Mouse (Mus musculus) CH12.LX (cell line): ENCODE results near the gene Nt5c2. TPM values are rescaled to one million over a fixed set of nuclear protein-coding genes. Genes with fewer than 3 reads are reported as not detected.
A peak's percentile ranks its signal among the peaks of the same experiment; 100 is the strongest.

Experiments
- DNase-seq: peaks from one replicate; pipeline ENCODE4 v3.0.0-alpha.2; 2013; ENCODE audit errors: extremely low read depth
- H3K27ac ChIP-seq: 2 replicates; pipeline ENCODE4 v1.5.1; 2012; ENCODE audit warnings: low read depth, mild to moderate bottlenecking, control low read depth, moderate library complexity; ENCODE audit not compliant: insufficient read depth
- H3K27me3 ChIP-seq: replicated peaks from 2 replicates; pipeline ENCODE3; 2012; ENCODE audit warnings: inconsistent platforms
- H3K36me3 ChIP-seq, 2 experiments: replicated peaks in 1 of 2; 2 replicates each; pipeline versions ENCODE3 to v1.6.1; 2012; ENCODE audit warnings: inconsistent platforms in 1 of 2, low read length in 1 of 2, mild to moderate bottlenecking in 1 of 2, mixed read lengths in 1 of 2, moderate library complexity in 1 of 2; ENCODE audit not compliant: control insufficient read depth in 1 of 2, insufficient read depth in 1 of 2
- H3K4me1 ChIP-seq, 2 experiments: 2 replicates each; pipeline ENCODE4 v1.6.1; 2012; ENCODE audit warnings: inconsistent platforms in 1 of 2, moderate library complexity in 1 of 2; ENCODE audit not compliant: insufficient read depth in 2 of 2, control insufficient read depth in 1 of 2
- H3K4me2 ChIP-seq: 2 replicates; pipeline ENCODE4 v1.6.1; 2012; ENCODE audit warnings: low read depth, mild to moderate bottlenecking, control low read depth; ENCODE audit not compliant: poor library complexity, insufficient read depth, severe bottlenecking
- H3K4me3 ChIP-seq, 3 experiments: fragments of 150-350 bp in 1 of 3; sonication (generic) in 1 of 3; replicated peaks in 1 of 3; 2 replicates each; pipeline versions ENCODE3 to v1.5.1; 2011 to 2012; ENCODE audit warnings: low read depth in 2 of 3, low read length in 2 of 3, mild to moderate bottlenecking in 2 of 3, moderate library complexity in 2 of 3, control low read depth in 1 of 3, improper control_type of control experiment in 1 of 3, inconsistent platforms in 1 of 3, mixed read lengths in 1 of 3; ENCODE audit not compliant: poor library complexity in 1 of 3
- H3K79me2 ChIP-seq: replicated peaks from 2 replicates; pipeline ENCODE4 v1.6.1; 2012; ENCODE audit warnings: mild to moderate bottlenecking, moderate library complexity; ENCODE audit not compliant: control insufficient read depth, poor library complexity, insufficient read depth, severe bottlenecking; ENCODE audit errors: extremely low read depth
- H3K9ac ChIP-seq: 2 replicates; pipeline ENCODE4 v1.6.1; 2012; ENCODE audit warnings: low read depth, mild to moderate bottlenecking, control low read depth, moderate library complexity; ENCODE audit not compliant: insufficient read depth
- H3K9me3 ChIP-seq: replicated peaks from 2 replicates; pipeline ENCODE3; 2012; ENCODE audit warnings: low read length, inconsistent platforms, mixed read lengths
- BHLHE40 ChIP-seq: IDR thresholded peaks from 2 replicates; pipeline ENCODE4 v1.6.1; 2011; ENCODE audit warnings: mild to moderate bottlenecking, low read depth, low read length, improper control_type of control experiment
- CHD2 ChIP-seq: IDR thresholded peaks from 2 replicates; pipeline ENCODE4 v1.6.1; 2011; ENCODE audit warnings: low read length, improper control_type of control experiment
- CTCF ChIP-seq, 2 experiments: IDR thresholded peaks in 1 of 2; conservative IDR thresholded peaks in 1 of 2; 2 replicates each; pipeline ENCODE4 v1.5.1; 2011 to 2012; ENCODE audit warnings: low read depth in 2 of 2, low read length in 2 of 2, improper control_type of control experiment in 1 of 2, inconsistent platforms in 1 of 2, mild to moderate bottlenecking in 1 of 2, moderate library complexity in 1 of 2
- E2F4 ChIP-seq: IDR thresholded peaks from 2 replicates; pipeline ENCODE4 v1.6.1; 2011; ENCODE audit warnings: low read depth, low read length, improper control_type of control experiment; ENCODE audit not compliant: insufficient replicate concordance
- ELF1 ChIP-seq: IDR thresholded peaks from 2 replicates; pipeline ENCODE4 v1.6.1; 2014; ENCODE audit warnings: low read depth, mild to moderate bottlenecking, inconsistent platforms, low read length, improper control_type of control experiment
- EP300 ChIP-seq: IDR thresholded peaks from 2 replicates; pipeline ENCODE4 v1.6.1; 2011; ENCODE audit warnings: low read length, improper control_type of control experiment
- ETS1 ChIP-seq: conservative IDR thresholded peaks from 2 replicates; pipeline ENCODE4 v1.6.1; 2012; ENCODE audit warnings: low read depth, mild to moderate bottlenecking, inconsistent platforms, low read length, improper control_type of control experiment, moderate library complexity
- JUN ChIP-seq: IDR thresholded peaks from 2 replicates; pipeline ENCODE4 v1.6.1; 2011; ENCODE audit warnings: low read depth, mild to moderate bottlenecking, low read length, improper control_type of control experiment, moderate library complexity; ENCODE audit not compliant: insufficient read depth
- JUND ChIP-seq: conservative IDR thresholded peaks from 2 replicates; pipeline ENCODE4 v1.6.1; 2011; ENCODE audit warnings: low read depth, low read length, improper control_type of control experiment
- MAFK ChIP-seq: IDR thresholded peaks from 2 replicates; pipeline ENCODE4 v1.6.1; 2011; ENCODE audit warnings: low read length, improper control_type of control experiment; ENCODE audit not compliant: insufficient replicate concordance
- MXI1 ChIP-seq: IDR thresholded peaks from 2 replicates; pipeline ENCODE4 v1.6.1; 2011; ENCODE audit warnings: mild to moderate bottlenecking, low read depth, low read length, improper control_type of control experiment
- MYC ChIP-seq: IDR thresholded peaks from 2 replicates; pipeline ENCODE4 v1.6.1; 2011; ENCODE audit warnings: low read depth, mild to moderate bottlenecking, improper control_type of control experiment, low read length
- NELFE ChIP-seq: IDR thresholded peaks from 2 replicates; pipeline ENCODE4 v1.6.1; 2011; ENCODE audit warnings: low read depth, low read length, improper control_type of control experiment
- POLR2A ChIP-seq: IDR thresholded peaks from 2 replicates; pipeline ENCODE4 v1.6.1; 2011; ENCODE audit warnings: low read depth, mild to moderate bottlenecking, improper control_type of control experiment, low read length
- RAD21 ChIP-seq: IDR thresholded peaks from 2 replicates; pipeline ENCODE4 v1.6.1; 2011; ENCODE audit warnings: low read depth, mild to moderate bottlenecking, low read length, improper control_type of control experiment, moderate library complexity
- TBP ChIP-seq: conservative IDR thresholded peaks from 2 replicates; pipeline ENCODE4 v1.6.1; 2011; ENCODE audit warnings: low read depth, low read length, improper control_type of control experiment
- TCF12 ChIP-seq: IDR thresholded peaks from 2 replicates; pipeline ENCODE4 v1.6.1; 2014; ENCODE audit warnings: low read depth, mild to moderate bottlenecking, inconsistent platforms, low read length, improper control_type of control experiment
- ZC3H11A ChIP-seq: IDR thresholded peaks from 2 replicates; pipeline ENCODE4 v1.6.1; 2012; ENCODE audit warnings: low read depth, mild to moderate bottlenecking, inconsistent platforms, low read length, improper control_type of control experiment
- ZKSCAN1 ChIP-seq: IDR thresholded peaks from 2 replicates; pipeline ENCODE4 v1.6.1; 2012; ENCODE audit warnings: low read depth, inconsistent platforms, low read length, improper control_type of control experiment, borderline replicate concordance
- ZNF384 ChIP-seq: IDR thresholded peaks from 2 replicates; pipeline ENCODE4 v1.6.1; 2012; ENCODE audit warnings: low read depth, low read length, improper control_type of control experiment, inconsistent platforms
- dilution Hi-C: fragments of 300-500 bp; cut with MboI; formaldehyde crosslinking; loops from 2 replicates; pipeline ENCODE4 v1.14.3; 2020; ENCODE audit warnings: low sequenced_read_pairs; ENCODE audit not compliant: extremely low pct_unique_long_range_greater_than_20kb, extremely low pct_ligation_motif_present
- in situ Hi-C: fragments of 300-500 bp; cut with MboI; formaldehyde crosslinking; loops from 3 replicates; pipeline ENCODE4 v1.14.3; 2019; ENCODE audit warnings: low sequenced_read_pairs, low pct_ligation_motif_present, low pct_unique_long_range_greater_than_20kb, mixed read lengths
- polyA plus RNA-seq: library from polyadenylated mRNA; unstranded; fragments of >175 nt; gene quantifications from 2 replicates; pipeline ENCODE4 v1.2.1, GENCODE M21; 2012; ENCODE audit warnings: low read depth; ENCODE audit not compliant: insufficient read length
- total RNA-seq, 2 experiments: library from RNA; depleted of rRNA; stranded (reverse); fragments of 300-350 nt in 1 of 2; fragments of >200 nt in 1 of 2; gene quantifications; 2 replicates each; pipeline ENCODE4 v1.2.3; 2012 to 2014

Nt5c2 gene
- total and polyA plus RNA-seq, 3 experiments = 15.1 to 62.9 (median 21.1) TPM

GRCm38 (mm10) chr19:46983966-46984380 lies 31.0 kb downstream of the Nt5c2 start:
- DNase-seq = no peak

GRCm38 (mm10) chr19:46983352-46983965 lies 31.5 kb downstream of the Nt5c2 start:
- no peaks in the 10 kb centered on the region for H3K36me3 ChIP-seq
- no peaks in the 10 kb centered on the region for H3K9me3 ChIP-seq
- dilution Hi-C loops (no loop called here), in situ Hi-C loops (loop anchor here (10.0 kb wide), 1 partner anchor 219 kb away; the partner anchor contains the start of gene Cnnm2)
- 0 out of 2 replicates have a peak overlapping the region, but pooled peaks have one; percentile 2 for H3K4me2 ChIP-seq
- no peak overlapping the region for H3K27ac ChIP-seq
- no peaks in the 10 kb centered on the region for H3K79me2 ChIP-seq
- no peak overlapping the region for H3K4me3 ChIP-seq
- H3K27me3 ChIP-seq = no peaks in the 10 kb centered on the region
- no peak for TF ChIP-seq RAD21
- no peak for DNase-seq
- no peak overlapping the region for H3K9ac ChIP-seq
- H3K4me1 ChIP-seq = peaks cover 13 to 28% of the 10 kb centered on the region in 2 experiments

More at GRCm38 (mm10) chr19:46983966-46984380, 31.0 kb downstream of the Nt5c2 start:
- no peaks in the 10 kb centered on the region for H3K79me2 ChIP-seq
- H3K4me3 ChIP-seq = no peak overlapping the region
- in situ Hi-C loops (loop anchor here (10.0 kb wide), 1 partner anchor 219 kb away; the partner anchor contains the start of gene Cnnm2), dilution Hi-C loops (no loop called here)
- H3K27ac ChIP-seq = no peak overlapping the region
- H3K9me3 ChIP-seq = no peaks in the 10 kb centered on the region
- H3K4me1 ChIP-seq = peaks cover 13 to 33% of the 10 kb centered on the region in 2 experiments
- TF ChIP-seq JUND (no peak), ZC3H11A (no peak), ETS1 (no peak), TBP (no peak), ZNF384 (no peak), POLR2A (no peak), E2F4 (no peak), EP300 (no peak), NELFE (no peak), JUN (no peak), MYC (no peak), ELF1 (no peak), TCF12 (no peak), MXI1 (no peak), CTCF (conservative IDR thresholded peaks at IDR 0.05 in 1 of 2, IDR thresholded peaks at IDR 0.05 in 1 of 2; ENCODE audit: low read depth in 2 of 2, low read length in 2 of 2) (no peak), MAFK (no peak), CHD2 (no peak), ZKSCAN1 (no peak), BHLHE40 (no peak)
- H3K4me2 ChIP-seq = peak overlapping the region; percentile 2; the same call in 1 of the 2 replicates
- no peaks in the 10 kb centered on the region for H3K27me3 ChIP-seq
- H3K9ac ChIP-seq = no peak overlapping the region
- H3K36me3 ChIP-seq = no peaks in the 10 kb centered on the region
